Mouse (Mus musculus) layer of hippocampus, adult 8-10 months (tissue): ENCODE measurements at regions not wholly inside any gene's neighbourhood (a gene's known extent, or its start where the extent isn't known, plus 50 kb on each side); places are given as distances from the start of the nearest gene placed in this dataset.

Experiments used
- DNase-seq, 2 experiments: peaks; one replicate each; pipeline ENCODE4 v3.0.0; 2022; ENCODE audit warnings: low spot score in 2 of 2

DNA sequence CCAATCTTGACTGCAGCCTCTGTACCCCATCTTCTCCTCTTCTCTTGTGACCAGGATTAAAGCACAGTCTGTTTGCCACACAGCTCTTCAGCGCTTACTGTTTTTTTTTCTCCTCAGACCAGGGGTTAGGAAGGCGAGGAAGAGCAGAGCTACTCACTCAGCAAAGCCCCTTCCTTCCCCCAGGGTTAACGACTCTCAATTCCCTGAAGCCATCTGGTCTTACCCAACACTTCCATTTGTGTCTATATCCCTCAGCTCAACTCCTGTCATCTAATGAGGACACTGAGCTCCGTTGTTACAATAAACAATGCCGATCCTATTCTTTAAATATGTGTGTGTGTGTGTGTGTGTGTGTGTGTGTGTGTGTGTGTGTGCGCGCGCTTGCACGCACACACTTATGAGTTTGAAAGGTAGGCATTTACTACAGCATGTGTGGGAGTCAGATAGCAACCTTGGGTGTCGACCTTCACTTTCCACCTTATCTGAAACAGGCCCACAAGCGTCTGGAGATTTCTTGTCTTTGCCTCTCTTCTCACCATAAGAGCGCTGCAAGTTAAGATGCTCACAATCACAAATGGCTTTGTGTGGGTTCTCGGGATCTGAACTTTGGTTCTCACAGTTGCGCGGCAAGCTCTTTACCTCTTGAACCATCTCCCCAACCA is 79.3 kb upstream of the Six2 start:
- no peak for DNase-seq

DNA sequence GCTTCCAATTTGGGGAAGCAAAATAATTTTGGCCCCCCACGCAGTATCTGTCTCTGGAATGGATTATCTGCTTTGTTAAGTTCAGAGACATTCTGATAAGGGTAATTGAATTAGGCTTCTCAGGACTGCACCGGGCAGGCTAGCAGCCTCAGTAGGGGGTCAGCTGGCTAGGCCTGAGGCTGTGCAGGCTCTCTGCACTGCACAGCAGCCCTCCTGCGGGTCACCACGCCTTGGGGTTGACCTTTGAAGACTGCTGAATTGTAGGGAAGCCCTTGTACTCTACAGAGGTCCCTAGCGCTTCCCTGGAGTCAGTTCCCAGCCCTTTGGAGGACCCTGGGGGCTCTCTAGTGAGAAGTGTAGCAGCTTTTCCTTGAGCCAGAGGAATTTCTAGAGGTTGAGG is 78.5 kb upstream of the Six2 start:
- no peak for DNase-seq

DNA sequence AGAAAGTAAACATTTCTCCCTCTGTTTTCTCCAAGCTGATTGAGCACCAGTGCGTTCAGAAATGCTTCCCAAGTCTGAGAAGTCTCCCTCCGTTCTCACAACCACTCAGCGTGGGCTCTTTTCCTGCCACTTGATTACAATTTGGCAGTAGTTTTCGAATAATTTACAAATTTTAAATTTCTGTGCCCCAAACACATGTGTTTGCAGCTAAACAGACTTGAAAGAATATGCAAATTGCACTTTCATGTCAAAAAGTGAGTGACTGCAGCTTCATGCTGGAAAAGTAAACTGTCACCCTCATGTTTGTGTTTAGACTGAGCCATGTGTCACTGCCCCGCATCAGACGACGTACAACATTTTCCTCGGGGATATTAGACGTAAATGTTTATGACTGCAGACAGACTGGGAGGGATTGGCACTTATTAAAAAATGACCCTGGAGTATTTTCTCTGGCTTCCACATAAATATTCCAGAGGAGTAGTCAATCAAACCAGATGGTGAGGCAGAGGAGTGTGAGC is 70.6 kb upstream of the Six2 start:
- no peak for DNase-seq

DNA sequence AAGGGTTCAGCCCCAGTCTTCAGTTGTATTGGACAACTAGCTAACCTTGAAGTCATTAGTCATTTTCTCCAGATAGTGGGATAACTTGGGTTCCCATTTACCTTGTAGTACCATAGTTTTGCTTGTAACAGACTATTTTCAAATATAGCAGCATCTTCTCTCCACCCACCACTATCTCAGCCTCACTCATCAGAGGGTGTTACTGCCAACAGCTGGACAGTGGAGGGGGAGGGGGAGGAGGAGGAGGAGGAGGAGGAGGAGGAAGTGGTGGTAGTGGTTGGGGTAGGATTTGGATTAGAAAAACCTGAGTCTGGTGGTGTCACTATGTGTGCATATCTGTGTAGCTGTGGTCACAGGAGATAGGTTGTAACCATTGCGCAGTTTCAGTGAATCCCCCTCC is 69.6 kb upstream of the Six2 start:
- DNase-seq: no peak

DNA sequence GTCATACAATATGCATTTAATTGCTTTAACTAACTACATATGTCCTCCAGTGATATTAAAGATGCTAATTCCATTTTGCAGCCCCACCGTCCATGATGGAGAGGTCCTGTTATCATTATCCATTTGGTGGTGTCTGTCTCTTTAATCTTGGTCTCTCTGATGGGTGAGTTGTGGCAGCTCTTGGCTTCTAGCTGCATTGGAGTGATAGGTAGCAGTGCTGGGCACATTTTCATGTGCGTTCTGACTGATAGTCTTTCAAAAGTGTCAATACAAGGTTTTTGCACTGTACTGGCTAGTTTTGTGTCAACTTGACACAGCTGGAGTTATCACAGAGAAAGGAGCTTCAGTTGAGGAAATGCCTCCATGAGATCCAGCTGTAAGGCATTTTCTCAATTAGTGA is 67.5 kb upstream of the Six2 start:
- no peak for DNase-seq

DNA sequence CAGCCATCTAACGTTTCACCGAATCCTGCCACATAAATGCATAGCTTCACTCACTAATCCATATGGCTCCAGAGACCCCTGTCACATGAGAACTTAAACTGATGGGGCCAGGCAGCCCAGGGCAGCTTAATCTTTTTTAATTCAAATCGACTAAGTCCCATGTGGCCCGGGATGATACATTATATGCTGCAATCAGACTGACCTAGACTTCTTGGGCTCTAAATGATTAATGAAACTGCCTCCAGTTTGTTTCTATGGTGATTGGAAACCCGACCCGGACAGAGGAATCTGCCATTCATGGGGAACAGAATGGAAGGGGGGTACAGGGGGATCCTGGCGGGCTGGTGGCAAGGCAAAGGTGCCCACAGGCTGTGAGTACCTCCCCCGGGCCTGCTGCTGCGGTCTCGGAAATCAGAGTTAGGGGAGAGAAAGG is 60.6 kb upstream of the Six2 start:
- DNase-seq: no peak

DNA sequence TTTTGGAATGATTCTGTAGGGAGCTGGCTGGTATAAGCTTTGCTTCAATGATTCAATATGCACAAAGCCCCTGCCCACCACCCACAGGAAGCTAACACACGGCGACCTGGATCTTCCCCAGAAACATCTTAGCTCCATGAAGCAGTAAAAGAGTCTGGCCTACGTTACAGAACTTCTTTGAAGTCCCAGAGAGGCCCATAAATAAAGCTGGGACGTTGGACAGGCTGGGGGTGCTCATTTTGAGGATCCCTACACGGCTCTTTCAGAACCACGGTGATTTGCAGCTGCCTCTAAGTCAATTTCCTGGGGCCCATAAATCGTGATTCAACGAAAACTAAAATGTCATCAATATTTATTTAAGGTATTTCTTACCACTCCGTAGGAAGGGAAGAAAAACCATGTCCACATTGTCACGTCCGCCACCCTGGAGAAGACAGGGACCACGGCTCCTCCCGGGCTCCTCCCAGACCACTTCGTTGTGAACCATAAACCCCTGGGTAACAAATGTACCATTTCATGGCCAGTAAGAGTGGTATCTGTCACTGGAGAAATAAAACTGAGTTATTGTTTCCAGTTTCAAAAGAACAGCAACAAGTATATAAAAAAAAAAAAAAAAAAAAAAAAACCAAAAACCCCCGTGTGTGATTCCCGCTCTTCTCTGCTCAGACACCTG is 60.0 kb upstream of the Six2 start:
- no peak for DNase-seq
